Mouse (Mus musculus): ENCODE results near the gene Rtp1.

DNA sequence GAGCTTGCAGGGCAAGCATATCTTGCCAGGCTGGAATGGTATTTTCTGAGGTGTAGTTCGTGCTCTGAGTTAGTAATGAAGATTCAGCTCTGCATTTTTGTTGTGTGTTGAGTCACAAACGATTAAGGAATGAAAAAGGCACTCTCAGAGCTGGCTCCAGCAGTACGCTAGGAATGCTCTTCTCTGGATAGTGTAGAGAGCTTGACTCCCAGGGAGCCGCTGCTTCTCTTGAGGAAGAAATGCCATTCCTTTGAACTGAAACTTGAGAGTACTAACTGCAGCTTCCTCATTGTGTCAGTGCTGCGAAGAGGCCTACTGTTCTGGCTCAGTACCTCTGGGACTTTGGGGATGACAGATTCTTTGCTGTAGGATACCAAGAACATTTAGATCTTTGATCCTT lies 5.1 kb upstream of the Rtp1 start:
- TF ChIP-seq USF1 (IDR thresholded peaks at IDR 0.05; ENCODE audit: low read depth) (no peak), CTCF (IDR thresholded peaks at IDR 0.05; ENCODE audit: control insufficient read depth, insufficient read depth, insufficient read length) (no peak)
